Mouse (Mus musculus) liver, embryonic 13.5 days (tissue): ENCODE measurements around the gene Btf3l4. TPM values are rescaled to one million over a fixed set of nuclear protein-coding genes. Genes with fewer than 3 reads are reported as not detected.

Experiments used
- ATAC-seq: fragments of 200-750 bp; cut with Nextera tagmentation; 2 replicates; pipeline ENCODE4 v1.8.0; 2017; ENCODE audit warnings: low read depth, mild to moderate bottlenecking, moderate number of reproducible peaks, moderate library complexity
- DNase-seq: peaks from one replicate; pipeline ENCODE4 v3.0.0; 2022
- H3K27ac ChIP-seq: fragments of 300-500 bp; sonication (generic); 2 replicates; pipeline ENCODE4 v1.5.1; 2015; ENCODE audit warnings: moderate library complexity, mild to moderate bottlenecking, inconsistent platforms
- H3K27me3 ChIP-seq: fragments of 300-500 bp; sonication (generic); 2 replicates; pipeline ENCODE4 v1.6.1; 2015; ENCODE audit warnings: mild to moderate bottlenecking, inconsistent platforms
- H3K36me3 ChIP-seq: fragments of 300-500 bp; sonication (generic); 2 replicates; pipeline ENCODE4 v1.6.1; 2015; ENCODE audit warnings: mild to moderate bottlenecking, inconsistent platforms
- H3K4me1 ChIP-seq: fragments of 300-500 bp; sonication (generic); replicated peaks from 2 replicates; pipeline ENCODE4 v1.6.1; 2015; ENCODE audit warnings: inconsistent platforms
- H3K4me2 ChIP-seq: fragments of 300-500 bp; sonication (generic); 2 replicates; pipeline ENCODE4 v1.6.1; 2015; ENCODE audit warnings: inconsistent platforms, mild to moderate bottlenecking, moderate library complexity
- H3K4me3 ChIP-seq: fragments of 300-500 bp; sonication (generic); replicated peaks from 2 replicates; pipeline ENCODE4 v1.5.1; 2015; ENCODE audit warnings: mild to moderate bottlenecking, inconsistent platforms
- H3K9ac ChIP-seq: fragments of 300-500 bp; sonication (generic); 2 replicates; pipeline ENCODE4 v1.6.1; 2015; ENCODE audit warnings: mild to moderate bottlenecking, inconsistent platforms
- H3K9me3 ChIP-seq: fragments of 300-500 bp; sonication (generic); replicated peaks from 2 replicates; pipeline ENCODE4 v1.6.1; 2016; ENCODE audit warnings: inconsistent platforms
- WGBS: fragments of 180-500 bp; shearing (Covaris S2); methylation state at CpG from one replicate; pipeline ENCODE4 v1.1.7; 2015; ENCODE audit not compliant: insufficient replicate concordance; 5-methylcytosine and 5-hydroxymethylcytosine counted together
- polyA plus RNA-seq: library from polyadenylated mRNA; unstranded; fragments of >200 nt; fragmentation: Nextera tagmentation; extraction: Ambion mirVana; gene quantifications from 2 replicates; pipeline ENCODE4 v1.2.1, GENCODE M21; 2015

The Btf3l4 gene
- polyA plus RNA-seq, 1 experiment from 2014 or later = 56.9 TPM

DNA sequence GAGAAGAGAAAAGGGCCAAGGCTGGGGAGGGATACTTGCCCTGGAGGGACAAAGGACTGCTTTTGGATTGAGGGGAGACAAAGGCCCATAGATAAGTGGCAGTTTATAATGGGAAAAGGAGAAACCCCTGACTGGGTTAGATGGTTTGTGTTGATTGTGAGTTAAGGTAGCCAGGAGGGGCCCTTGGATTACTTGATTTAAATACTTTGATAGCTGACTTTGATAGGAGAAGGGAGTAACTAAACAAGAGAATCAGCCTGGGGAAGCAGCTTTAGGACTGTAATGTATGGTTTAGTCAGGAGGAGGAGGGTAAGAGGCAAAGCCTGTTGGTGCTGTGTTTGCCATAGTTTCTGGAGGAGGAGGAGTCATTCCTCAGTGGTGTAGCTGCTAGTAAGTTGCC lies 9.9 kb upstream of the Btf3l4 start:
- DNase-seq = no peak
- Histone ChIP-seq H3K4me1 (peaks cover 14% of the 10 kb centered on the region), H3K27ac (no peak overlapping the region), H3K9me3 (no peaks in the 10 kb centered on the region), H3K4me2 (no peak overlapping the region), H3K4me3 (no peak overlapping the region), H3K27me3 (no peaks in the 10 kb centered on the region), H3K36me3 (no peaks in the 10 kb centered on the region), H3K9ac (no peak overlapping the region)
- ATAC-seq = no peak

- DNase-seq (no peak), ATAC-seq (no peak)
- no peaks in the 10 kb centered on the region for H3K36me3 ChIP-seq
- H3K4me2 ChIP-seq = no peak overlapping the region
- H3K27me3 ChIP-seq = no peaks in the 10 kb centered on the region
- H3K4me3 ChIP-seq = no peak overlapping the region
- H3K9me3 ChIP-seq = no peaks in the 10 kb centered on the region
- no peak overlapping the region for H3K27ac ChIP-seq
- H3K4me1 ChIP-seq = peaks cover 17% of the 10 kb centered on the region
- no peak overlapping the region for H3K9ac ChIP-seq
- 67% methylated on average over 7 of the region's 7 CpGs for WGBS
Observed at GRCm38 (mm10) chr4:108841920-108842578, 8.6 kb upstream of the Btf3l4 start.

DNA sequence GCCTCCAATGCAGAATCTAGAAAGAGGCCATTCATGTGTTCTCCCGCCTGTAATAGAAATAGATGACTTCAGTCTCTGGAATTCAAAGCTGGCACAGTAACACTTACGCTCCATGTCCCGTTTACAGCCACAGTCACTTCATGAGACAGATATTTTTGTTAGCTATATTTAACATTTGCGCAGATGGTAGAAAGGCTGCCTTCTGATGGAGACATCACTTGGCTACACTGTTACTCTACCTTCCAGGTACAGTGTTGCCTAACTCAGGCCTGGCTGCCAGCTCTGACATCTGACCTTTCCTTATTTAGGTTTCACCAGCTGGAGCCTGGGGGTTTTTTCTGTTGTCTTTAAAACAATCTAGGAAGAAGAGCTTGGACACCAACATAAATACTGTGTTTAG lies 4.6 kb upstream of the Btf3l4 start:
- WGBS = 83% methylated on average over 4 of the region's 4 CpGs
- no peak for ATAC-seq

DNA sequence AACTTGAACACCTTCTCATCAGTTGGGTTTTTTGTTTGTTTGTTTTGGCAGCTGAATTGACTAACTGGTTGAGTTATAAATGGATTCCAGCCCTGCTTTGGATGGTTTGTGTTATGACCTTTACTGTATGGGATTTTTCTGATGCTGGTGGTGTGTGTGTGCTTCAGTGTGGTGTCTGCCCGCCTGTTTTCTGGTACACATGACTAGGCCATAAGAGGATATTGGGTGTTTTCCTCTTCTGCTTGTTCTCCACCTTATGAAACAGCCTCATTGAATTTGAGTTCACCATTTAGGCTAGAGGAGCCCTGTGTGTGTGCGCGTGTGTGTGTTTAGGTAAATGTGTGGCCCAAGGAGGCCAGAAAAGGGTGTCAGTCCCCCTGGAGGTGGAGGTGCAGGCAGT lies 2.1 kb upstream of the Btf3l4 start:
- H3K9ac ChIP-seq = peak overlapping the region; percentile 78
- no peak for DNase-seq

More for the DNA sequence above, 4.6 kb upstream of the Btf3l4 start:
- no peak overlapping the region for H3K4me3 ChIP-seq
- H3K27me3 ChIP-seq = no peaks in the 10 kb centered on the region
- H3K4me1 ChIP-seq = peaks cover 22% of the 10 kb centered on the region
- H3K9me3 ChIP-seq = no peaks in the 10 kb centered on the region
- H3K36me3 ChIP-seq = no peaks in the 10 kb centered on the region
- DNase-seq = no peak
- H3K4me2 ChIP-seq = no peak overlapping the region
- H3K27ac ChIP-seq = no peak overlapping the region
- H3K9ac ChIP-seq = no peak overlapping the region

DNA sequence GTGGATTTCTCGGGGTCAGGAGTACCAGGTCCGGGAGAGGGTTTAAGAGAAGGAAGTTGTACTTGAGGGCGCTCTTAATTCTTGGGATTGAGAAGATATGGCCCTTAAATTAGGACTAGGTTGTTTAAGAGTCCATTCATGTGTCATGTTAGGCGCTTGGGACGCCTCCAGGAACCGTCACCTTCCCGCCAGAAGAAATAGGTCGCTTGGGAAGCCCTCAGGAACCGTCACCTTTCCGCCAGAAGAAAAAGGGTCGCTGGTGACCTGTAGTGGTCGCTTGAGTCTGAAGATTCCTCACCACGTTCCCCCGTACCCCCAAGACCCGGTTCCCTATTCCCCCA lies 1.5 kb upstream of the Btf3l4 start:
- H3K4me1 ChIP-seq = peaks cover 37% of the 10 kb centered on the region
- H3K4me2 ChIP-seq = peak overlapping the region; percentile 93
- ATAC-seq (no peak), DNase-seq (no peak)
- no peaks in the 10 kb centered on the region for H3K9me3 ChIP-seq
- H3K4me3 ChIP-seq = peak overlapping the region; percentile 83
- no peaks in the 10 kb centered on the region for H3K27me3 ChIP-seq
- peak overlapping the region; percentile 78 for H3K9ac ChIP-seq
- WGBS = under 1% methylated on average over 15 of the region's 15 CpGs
- H3K27ac ChIP-seq = peak overlapping the region; percentile 93
- H3K36me3 ChIP-seq = peaks cover 5% of the 10 kb centered on the region

More for the DNA sequence above, 2.1 kb upstream of the Btf3l4 start:
- H3K27ac ChIP-seq = no peak overlapping the region
- peak overlapping the region; percentile 83 for H3K4me3 ChIP-seq
- H3K9me3 ChIP-seq = no peaks in the 10 kb centered on the region
- peaks cover 37% of the 10 kb centered on the region for H3K4me1 ChIP-seq
- no peak for ATAC-seq
- no peaks in the 10 kb centered on the region for H3K27me3 ChIP-seq
- H3K36me3 ChIP-seq = no peaks in the 10 kb centered on the region
- H3K4me2 ChIP-seq = peak overlapping the region; percentile 93
- 61% methylated on average over 3 of the region's 3 CpGs for WGBS

DNA sequence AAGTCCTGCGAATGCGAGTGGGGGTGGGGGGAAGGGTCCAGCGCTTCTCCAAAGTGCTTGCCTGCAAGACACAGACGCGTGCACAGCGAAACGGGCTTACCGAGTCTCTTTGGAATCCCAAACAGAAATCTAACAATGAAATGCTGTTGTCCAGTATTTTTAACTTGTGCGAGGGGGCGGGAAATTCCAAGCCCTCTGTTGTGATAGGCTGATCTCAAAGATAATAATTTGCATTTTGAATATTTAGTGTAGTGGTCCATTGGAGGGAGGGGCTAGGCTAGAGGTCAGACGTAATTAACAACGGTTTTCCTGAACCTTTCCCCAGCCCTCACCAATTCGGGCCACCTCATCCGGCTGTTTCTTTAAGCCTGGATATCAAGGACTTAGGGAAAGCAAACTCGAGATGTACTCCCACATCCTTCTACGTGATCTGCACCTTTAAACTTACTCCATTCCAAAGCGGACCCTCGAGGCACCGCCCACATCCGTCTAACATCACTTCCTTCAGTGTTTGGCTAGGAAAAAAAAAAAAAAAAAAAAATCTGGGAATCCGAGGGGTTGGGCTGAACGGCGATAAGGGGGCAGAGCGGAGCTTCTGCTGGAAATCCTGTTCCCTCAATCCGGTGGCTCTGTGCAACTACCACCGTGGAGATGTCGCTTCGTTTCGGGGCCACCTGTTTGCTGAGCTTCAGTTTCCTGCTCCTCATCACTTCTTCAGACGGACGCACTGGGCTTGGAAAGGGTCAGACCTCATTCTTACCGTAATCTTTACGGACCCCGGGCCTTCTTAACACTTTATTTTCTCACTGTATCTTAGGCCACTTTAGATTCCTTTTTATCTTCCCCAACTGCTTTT lies 929 bp upstream of the Btf3l4 start, which contains the start of gene Txndc12:
Gene Txndc12, plus strand, starts transcription at position 487 of the 856 bp plus-strand sequence.
- Histone ChIP-seq H3K27me3 (no peaks in the 10 kb centered on the region), H3K27ac (peak within 1 kb of the TSS; percentile 93), H3K9ac (peak within 1 kb of the TSS; percentile 92), H3K9me3 (no peaks in the 10 kb centered on the region), H3K36me3 (peaks cover 7% of the 10 kb centered on the region), H3K4me3 (peak within 1 kb of the TSS; percentile 83), H3K4me2 (peak within 1 kb of the TSS; percentile 93), H3K4me1 (peaks cover 37% of the 10 kb centered on the region)
- DNase-seq (peak; percentile 70), ATAC-seq (peak; percentile 52)
- WGBS = under 1% methylated on average over 34 of the region's 34 CpGs

DNA sequence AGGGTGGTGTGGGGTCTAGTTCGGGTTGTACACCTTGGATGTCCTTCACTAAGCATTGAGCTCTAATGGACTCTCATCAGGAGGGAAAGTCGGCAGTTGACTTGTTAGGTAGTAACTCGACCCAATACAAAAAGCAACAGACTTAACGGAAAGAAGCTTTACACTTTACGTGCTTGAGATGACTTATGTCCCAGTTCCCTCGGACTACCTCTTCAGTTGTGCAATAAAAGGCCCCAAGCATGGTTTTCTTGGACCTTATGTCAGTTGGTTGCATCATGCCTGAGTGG lies 357 bp upstream of the Btf3l4 start:
- ATAC-seq (peak; percentile 13; the same call in 1 of the 2 replicates), DNase-seq (no peak)
- H3K27me3 ChIP-seq = no peaks in the 10 kb centered on the region
- no peaks in the 10 kb centered on the region for H3K9me3 ChIP-seq
- peaks cover 11% of the 10 kb centered on the region for H3K36me3 ChIP-seq
- peak overlapping the region; percentile 78 for H3K9ac ChIP-seq
- peak overlapping the region; percentile 93 for H3K4me2 ChIP-seq
- peak overlapping the region; percentile 83 for H3K4me3 ChIP-seq
- H3K27ac ChIP-seq = peak overlapping the region; percentile 93
- under 1% methylated on average over 6 of the region's 6 CpGs for WGBS
- peaks cover 37% of the 10 kb centered on the region for H3K4me1 ChIP-seq

DNA sequence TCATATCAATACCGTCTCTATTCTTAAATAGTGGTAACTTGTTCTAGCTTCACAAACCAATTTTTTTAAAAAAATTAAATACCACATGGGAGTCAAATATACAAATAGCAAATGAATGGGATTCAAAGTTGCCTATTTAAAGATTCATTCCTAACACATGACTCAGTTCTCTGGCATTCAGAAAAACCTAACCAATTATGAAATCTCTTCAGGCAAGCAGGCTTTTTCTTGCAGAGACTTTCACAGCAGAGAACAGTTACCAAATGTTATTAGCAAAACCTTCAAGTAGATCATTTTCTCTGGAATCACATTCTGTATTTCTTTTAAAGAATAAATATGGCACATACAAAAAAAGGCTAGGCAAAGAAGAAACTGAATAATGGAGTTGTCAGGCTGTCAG lies 2.7 kb downstream of the Btf3l4 start:
- 82% methylated on average over 1 of the region's 1 CpGs for WGBS
- H3K36me3 ChIP-seq = peaks cover 30% of the 10 kb centered on the region
- no peak for DNase-seq
- no peaks in the 10 kb centered on the region for H3K27me3 ChIP-seq
- H3K4me3 ChIP-seq = no peak overlapping the region
- H3K4me1 ChIP-seq = peaks cover 29% of the 10 kb centered on the region
- no peak for ATAC-seq
- H3K9me3 ChIP-seq = no peaks in the 10 kb centered on the region
- no peak overlapping the region for H3K27ac ChIP-seq
- no peak overlapping the region for H3K4me2 ChIP-seq
- H3K9ac ChIP-seq = no peak overlapping the region

DNA sequence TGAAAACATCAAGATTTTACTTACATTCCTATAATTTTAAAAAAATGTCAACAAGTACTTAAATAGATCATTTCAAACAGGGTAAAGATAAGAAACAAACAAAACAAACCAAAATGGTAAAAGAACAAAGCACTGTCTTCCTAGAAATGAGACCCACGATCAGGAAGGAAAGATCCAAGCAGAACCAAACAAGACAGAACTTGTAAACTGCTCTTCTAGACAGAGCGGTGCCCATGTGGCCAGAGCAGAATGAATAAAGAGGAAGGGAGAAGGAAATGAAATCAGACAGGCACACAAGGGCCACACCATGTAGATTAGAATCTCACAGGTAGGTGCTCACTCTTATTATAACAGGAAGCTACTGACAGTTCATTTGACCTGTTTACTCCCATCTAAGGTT lies 6.8 kb downstream of the Btf3l4 start:
- peaks cover 63% of the 10 kb centered on the region for H3K36me3 ChIP-seq

DNA sequence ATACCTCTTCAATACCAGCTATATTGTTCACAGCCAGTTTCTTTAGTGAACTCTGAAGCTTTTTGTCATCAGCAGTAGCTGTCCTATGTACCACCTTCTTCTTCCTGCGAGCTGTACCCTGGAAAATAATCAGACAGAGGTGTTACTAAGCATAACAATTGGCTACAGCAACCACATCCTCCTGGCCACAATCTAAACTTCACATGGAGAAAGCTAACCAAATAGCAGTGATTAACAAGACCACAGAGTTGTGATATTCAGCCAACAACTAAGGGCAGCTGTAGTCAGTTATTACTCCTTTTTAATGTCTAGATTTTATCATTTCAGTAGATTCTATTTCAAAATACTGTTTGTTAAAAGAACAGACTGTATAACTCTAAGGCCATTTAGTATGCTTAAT lies 7.3 kb downstream of the Btf3l4 start:
- Histone ChIP-seq H3K27me3 (no peaks in the 10 kb centered on the region), H3K9ac (no peak overlapping the region), H3K4me1 (peaks cover 4% of the 10 kb centered on the region; the same call in 1 of the 2 replicates), H3K36me3 (peaks cover 65% of the 10 kb centered on the region), H3K27ac (no peak overlapping the region), H3K4me2 (no peak overlapping the region), H3K9me3 (no peaks in the 10 kb centered on the region), H3K4me3 (no peak overlapping the region)
- ATAC-seq = no peak
- no peak for DNase-seq
- WGBS = 79% methylated on average over 1 of the region's 1 CpGs

More for the DNA sequence above, 6.8 kb downstream of the Btf3l4 start:
- ATAC-seq (no peak), DNase-seq (no peak)
- H3K4me1 ChIP-seq = peaks cover 8% of the 10 kb centered on the region
- H3K4me2 ChIP-seq = no peak overlapping the region
- H3K27me3 ChIP-seq = no peaks in the 10 kb centered on the region
- no peaks in the 10 kb centered on the region for H3K9me3 ChIP-seq
- H3K4me3 ChIP-seq = no peak overlapping the region
- 80% methylated on average over 2 of the region's 2 CpGs for WGBS
- H3K27ac ChIP-seq = no peak overlapping the region
- H3K9ac ChIP-seq = no peak overlapping the region

- no peaks in the 10 kb centered on the region for H3K4me1 ChIP-seq
- H3K4me3 ChIP-seq = no peak overlapping the region
- peaks cover 70% of the 10 kb centered on the region for H3K36me3 ChIP-seq
- no peaks in the 10 kb centered on the region for H3K27me3 ChIP-seq
- H3K9ac ChIP-seq = no peak overlapping the region
- WGBS = 82% methylated on average over 3 of the region's 3 CpGs
- no peak overlapping the region for H3K4me2 ChIP-seq
- ATAC-seq = no peak
- no peak overlapping the region for H3K27ac ChIP-seq
- H3K9me3 ChIP-seq = no peaks in the 10 kb centered on the region
- DNase-seq = no peak
Observed at GRCm38 (mm10) chr4:108825677-108826076, 7.7 kb downstream of the Btf3l4 start.

DNA sequence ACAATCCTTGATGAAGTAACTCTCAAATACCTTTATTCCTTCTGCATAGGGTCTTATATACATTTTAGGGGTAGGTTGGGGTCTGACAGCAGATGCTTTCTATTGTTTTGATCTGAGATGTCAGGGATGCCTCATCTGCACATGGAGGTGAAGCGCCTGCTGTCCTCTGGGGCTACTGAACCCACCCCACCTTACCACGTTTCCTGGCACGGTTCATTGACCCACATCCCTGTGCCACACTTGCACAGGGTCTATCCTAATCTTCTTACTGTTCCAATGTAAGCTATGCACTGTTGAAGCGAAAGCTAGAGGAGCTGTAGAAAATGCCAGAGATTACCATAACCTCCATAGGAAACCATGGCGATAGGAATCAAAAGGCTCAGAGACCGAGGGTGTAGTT lies 21.9 kb downstream of the Btf3l4 start:
- H3K27ac ChIP-seq = no peak overlapping the region
- ATAC-seq = no peak
- 55% methylated on average over 6 of the region's 6 CpGs for WGBS
- no peak overlapping the region for H3K4me3 ChIP-seq
- no peaks in the 10 kb centered on the region for H3K4me1 ChIP-seq
- H3K36me3 ChIP-seq = 0 out of 2 replicates have a peak, but pooled peaks cover 6% of the 10 kb centered on the region
- H3K27me3 ChIP-seq = no peaks in the 10 kb centered on the region
- H3K9ac ChIP-seq = no peak overlapping the region
- no peaks in the 10 kb centered on the region for H3K9me3 ChIP-seq
- no peak overlapping the region for H3K4me2 ChIP-seq
- no peak for DNase-seq
